Mouse (Mus musculus) C2C12 (cell line): ENCODE measurements at regions not wholly inside any gene's neighbourhood (a gene's known extent, or its start where the extent isn't known, plus 50 kb on each side); places are given as distances from the start of the nearest gene placed in this dataset.

Experiments used
- H3K27me3 ChIP-seq: one replicate; pipeline ENCODE4 v1.6.1; 2011; ENCODE audit not compliant: control insufficient read depth, insufficient read depth, insufficient read length
- H3K36me3 ChIP-seq: one replicate; pipeline ENCODE4 v1.6.1; 2011; ENCODE audit not compliant: control insufficient read depth, insufficient read depth
- H3K4me3 ChIP-seq: one replicate; pipeline ENCODE4 v1.5.1; 2011; ENCODE audit warnings: mild to moderate bottlenecking, control low read depth; ENCODE audit not compliant: poor library complexity, insufficient read depth, severe bottlenecking
- H3K79me2 ChIP-seq: one replicate; pipeline ENCODE4 v1.6.1; 2011; ENCODE audit not compliant: control insufficient read depth, insufficient read depth
- H3K79me3 ChIP-seq: one replicate; pipeline ENCODE4 v1.6.1; 2011; ENCODE audit warnings: low read depth, control low read depth
- H3ac ChIP-seq: one replicate; pipeline ENCODE3; 2011; ENCODE audit warnings: low read depth; ENCODE audit not compliant: control insufficient read depth, insufficient read length
- CEBPB ChIP-seq: IDR thresholded peaks from one replicate; pipeline ENCODE4 v1.6.1; 2011; ENCODE audit warnings: low read depth, mild to moderate bottlenecking, control low read depth, moderate library complexity
- CTCF ChIP-seq: IDR thresholded peaks from one replicate; pipeline ENCODE4 v1.5.1; 2011; ENCODE audit not compliant: control insufficient read depth, insufficient read depth, insufficient read length
- FOSL1 ChIP-seq: IDR thresholded peaks from one replicate; pipeline ENCODE4 v1.8.0; 2011; ENCODE audit warnings: mild to moderate bottlenecking, low read length; ENCODE audit not compliant: poor library complexity, insufficient read depth, severe bottlenecking
- MAX ChIP-seq: IDR thresholded peaks from one replicate; pipeline ENCODE4 v1.6.1; 2011; ENCODE audit warnings: mild to moderate bottlenecking, control low read depth
- MYOD1 ChIP-seq: IDR thresholded peaks from one replicate; pipeline ENCODE4 v1.6.1; 2011; ENCODE audit warnings: low read depth; ENCODE audit not compliant: control insufficient read depth, insufficient read length
- MYOG ChIP-seq: IDR thresholded peaks from one replicate; pipeline ENCODE4 v1.6.1; 2011; ENCODE audit not compliant: control insufficient read depth, insufficient read length; ENCODE audit errors: extremely low read depth
- USF1 ChIP-seq: IDR thresholded peaks from one replicate; pipeline ENCODE4 v1.6.1; 2011; ENCODE audit warnings: low read depth, mild to moderate bottlenecking, control low read depth, moderate library complexity

GRCm38 (mm10) chr8:109363185-109363845 is 130.5 kb upstream of the Pmfbp1 start:
- Histone ChIP-seq H3K27me3 (no peaks in the 10 kb centered on the region), H3K4me3 (no peak overlapping the region), H3K79me3 (no peaks in the 10 kb centered on the region), H3K36me3 (no peaks in the 10 kb centered on the region), H3K79me2 (no peaks in the 10 kb centered on the region), H3ac (no peak overlapping the region)
- no peak for TF ChIP-seq USF1
- TF ChIP-seq CTCF: no peak

- TF ChIP-seq CEBPB (no peak), MYOD1 (no peak), CTCF (no peak), MAX (no peak), MYOG (no peak), FOSL1 (no peak), USF1 (no peak)
- H3K79me3 ChIP-seq: no peaks in the 10 kb centered on the region
- H3ac ChIP-seq: no peak overlapping the region
- H3K79me2 ChIP-seq: no peaks in the 10 kb centered on the region
- H3K4me3 ChIP-seq: no peak overlapping the region
- H3K36me3 ChIP-seq: no peaks in the 10 kb centered on the region
- H3K27me3 ChIP-seq: no peaks in the 10 kb centered on the region
These were observed 119.8 kb upstream of the Pmfbp1 start for GRCm38 (mm10) chr8:109373977-109374376.

- Histone ChIP-seq H3K79me2 (no peaks in the 10 kb centered on the region), H3K4me3 (no peak overlapping the region), H3K79me3 (no peaks in the 10 kb centered on the region), H3K36me3 (no peaks in the 10 kb centered on the region), H3ac (no peak overlapping the region), H3K27me3 (no peaks in the 10 kb centered on the region)
- TF ChIP-seq MYOD1 (no peak), CEBPB (no peak), MYOG (no peak), CTCF (no peak), MAX (no peak), USF1 (no peak), FOSL1 (no peak)
These were observed 108.9 kb upstream of the Pmfbp1 start for GRCm38 (mm10) chr8:109384881-109385280.

GRCm38 (mm10) chr8:109395133-109395855 is 98.5 kb upstream of the Pmfbp1 start:
- Histone ChIP-seq H3K27me3 (peaks cover 7% of the 10 kb centered on the region), H3K36me3 (no peaks in the 10 kb centered on the region), H3K79me3 (no peaks in the 10 kb centered on the region), H3K79me2 (no peaks in the 10 kb centered on the region), H3K4me3 (no peak overlapping the region), H3ac (no peak overlapping the region)
- no peak for TF ChIP-seq CTCF
- TF ChIP-seq MAX: no peak
- TF ChIP-seq FOSL1: no peak
- TF ChIP-seq MYOG: no peak
- no peak for TF ChIP-seq MYOD1
- no peak for TF ChIP-seq CEBPB
- TF ChIP-seq USF1: no peak

GRCm38 (mm10) chr8:109399616-109400015 is 94.2 kb upstream of the Pmfbp1 start:
- H3K4me3 ChIP-seq: no peak overlapping the region
- no peaks in the 10 kb centered on the region for H3K79me2 ChIP-seq
- no peaks in the 10 kb centered on the region for H3K36me3 ChIP-seq
- peaks cover 4% of the 10 kb centered on the region for H3K27me3 ChIP-seq
- no peak overlapping the region for H3ac ChIP-seq
- TF ChIP-seq USF1 (no peak), MAX (no peak), MYOD1 (no peak), CTCF (no peak), CEBPB (no peak), MYOG (no peak), FOSL1 (no peak)
- no peaks in the 10 kb centered on the region for H3K79me3 ChIP-seq

GRCm38 (mm10) chr8:109400192-109400591 is 93.6 kb upstream of the Pmfbp1 start:
- no peak overlapping the region for H3K4me3 ChIP-seq
- H3K36me3 ChIP-seq: no peaks in the 10 kb centered on the region
- H3K79me3 ChIP-seq: no peaks in the 10 kb centered on the region
- peaks cover 4% of the 10 kb centered on the region for H3K27me3 ChIP-seq
- no peaks in the 10 kb centered on the region for H3K79me2 ChIP-seq
- H3ac ChIP-seq: no peak overlapping the region
- no peak for TF ChIP-seq MYOG
- TF ChIP-seq MAX: no peak
- no peak for TF ChIP-seq MYOD1
- no peak for TF ChIP-seq CEBPB
- no peak for TF ChIP-seq CTCF
- no peak for TF ChIP-seq USF1
- no peak for TF ChIP-seq FOSL1
